Mouse (Mus musculus) neutrophil, adult 83 days (primary cell): ENCODE data around the gene Cldn13. TPM values are rescaled to one million over a fixed set of nuclear protein-coding genes. Genes with fewer than 3 reads are reported as not detected.

ENCODE experiments used
- total RNA-seq, 2 experiments: library from RNA; stranded (reverse); gene quantifications; one replicate each; pipeline ENCODE4 v1.2.4; 2023

Gene Cldn13
- total RNA-seq, result 10 to 100 TPM; 23.0 to 34.6 TPM

DNA sequence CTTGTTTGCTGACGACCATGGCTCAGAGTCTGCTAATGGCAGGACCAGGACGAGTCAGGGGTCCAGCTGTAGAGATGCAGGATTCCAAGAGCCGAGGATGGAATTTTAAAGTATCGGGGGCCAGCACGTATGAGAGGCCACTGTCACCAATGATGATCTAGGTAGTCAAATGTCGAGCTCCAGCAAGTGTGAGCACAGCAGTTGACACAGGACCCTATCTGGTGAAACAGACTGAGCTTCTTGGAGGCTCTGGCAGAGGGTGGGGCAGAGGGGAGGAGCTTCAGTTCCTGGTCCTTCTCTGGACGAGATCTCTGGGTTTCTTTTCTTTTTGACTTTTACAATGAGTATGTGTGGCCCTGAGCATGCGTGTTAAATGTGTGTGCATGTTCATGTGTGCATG, at the start of gene Cldn13:
Gene Cldn13, minus strand, starts transcription at position 216 of the 400 bp plus-strand sequence.

DNA sequence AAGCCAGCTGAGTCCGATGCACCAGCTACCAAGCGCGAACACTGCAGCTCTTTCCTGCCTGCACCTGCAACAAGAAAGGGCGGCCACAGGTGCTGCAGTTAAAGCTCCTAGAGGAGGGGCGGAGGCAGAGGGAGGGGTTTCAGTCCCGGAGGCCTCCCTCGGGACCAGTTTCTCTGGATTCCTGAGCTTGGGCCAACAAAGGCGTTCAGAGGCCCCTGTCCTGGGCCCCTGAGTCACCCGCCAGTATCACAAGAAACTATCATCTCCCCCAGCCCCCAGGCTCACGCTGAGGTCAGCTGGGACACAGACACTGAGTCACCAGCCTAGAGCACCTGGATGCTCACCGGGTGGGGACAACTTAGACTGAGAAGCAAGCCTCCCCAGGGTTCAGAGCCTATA, 31.5 kb upstream of the Cldn13 start, which contains the start of gene Cldn4:
Gene Cldn4, minus strand, starts transcription at position 78 of the 399 bp plus-strand sequence.

DNA sequence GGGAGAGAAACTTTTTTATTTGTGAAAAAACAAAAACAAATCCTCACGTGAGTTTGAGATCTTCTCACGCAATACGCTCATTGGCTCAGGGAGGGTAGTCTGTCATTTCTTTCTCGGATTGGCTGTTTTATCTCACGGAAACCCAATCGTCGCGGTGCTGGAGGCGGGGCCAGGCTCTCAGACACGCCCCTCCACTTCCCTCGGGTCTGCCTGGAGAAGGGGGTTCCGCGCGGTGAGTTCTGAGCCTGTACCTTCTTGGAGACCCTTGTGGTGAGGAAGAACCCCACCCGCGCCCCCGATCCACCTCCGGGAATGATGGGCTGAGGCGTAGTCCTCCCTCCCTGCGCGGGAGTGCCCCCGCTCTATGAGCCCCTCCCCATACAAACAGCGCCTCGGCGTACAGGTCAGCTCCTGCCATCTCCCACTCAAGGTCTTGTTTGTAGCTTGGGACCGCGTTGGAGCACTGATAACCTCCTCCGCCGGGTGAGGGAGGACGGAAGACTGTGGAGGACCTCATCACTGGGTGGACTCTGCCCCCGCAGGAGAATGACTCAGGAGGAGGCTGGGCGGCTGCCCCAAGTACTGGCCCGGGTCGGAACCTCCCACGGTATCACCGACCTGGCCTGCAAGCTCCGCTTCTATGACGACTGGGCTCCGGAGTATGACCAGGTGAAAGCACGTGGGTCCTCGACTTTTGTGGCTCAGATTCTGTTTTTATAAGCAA, 17.0 kb upstream of the Cldn13 start, which contains the start of gene Mettl27:
Gene Mettl27, plus strand, starts transcription at position 190 of the 724 bp plus-strand sequence.

DNA sequence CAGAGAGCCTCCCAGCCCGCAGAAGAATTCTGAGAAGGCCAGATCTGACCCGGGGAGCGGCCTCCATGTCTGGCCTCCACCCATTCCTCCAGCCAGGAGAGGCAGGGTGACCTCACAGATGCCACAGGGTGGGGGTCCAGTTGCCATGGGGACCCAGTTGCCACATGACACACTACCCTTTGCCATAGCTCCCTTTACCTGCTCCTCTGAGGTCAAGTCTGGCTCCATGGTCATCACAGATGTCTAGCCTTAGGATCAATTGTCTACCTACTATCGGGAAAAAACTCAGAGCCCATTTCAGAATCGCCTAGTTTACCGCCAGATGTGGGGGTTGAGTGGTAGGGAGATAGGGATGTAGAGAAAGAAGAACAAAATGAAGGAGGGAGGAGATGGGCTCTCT, 8.7 kb downstream of the Cldn13 start, which contains the start of gene Tmem270:
Gene Tmem270, minus strand, starts transcription at position 101 of the 400 bp plus-strand sequence.

Other genes with a start within 250 kb of the Cldn13 start
- 10 to 100 TPM in 1 of 2 experiments, 1 to 10 TPM in 1; 8.6 to 10.3 TPM for gene Limk1, start 226.9 kb downstream of the Cldn13 start, total RNA-seq
- gene Eln, start 168.2 kb downstream of the Cldn13 start, total RNA-seq, result not detected
- not detected for gene Tmem270, start 8.8 kb downstream of the Cldn13 start, total RNA-seq
- gene Mettl27, start 16.8 kb upstream of the Cldn13 start, total RNA-seq, result 1 to 10 TPM; 1.3 to 6.4 TPM
- gene Cldn4, start 31.4 kb upstream of the Cldn13 start, total RNA-seq, result not detected
- gene Cldn3, start 70.7 kb upstream of the Cldn13 start, total RNA-seq, result not detected
- 10 to 100 TPM; 20.8 to 24.5 TPM for gene Abhd11, start 93.6 kb upstream of the Cldn13 start, total RNA-seq
- gene Stx1a, start 108.0 kb upstream of the Cldn13 start, total RNA-seq, result under 1 TPM; 0.46 to 0.53 TPM
- 10 to 100 TPM; 12.1 to 13.1 TPM for gene Dnajc30, start 148.7 kb upstream of the Cldn13 start, total RNA-seq
- gene Bud23, start 149.4 kb upstream of the Cldn13 start, total RNA-seq, result 10 to 100 TPM; 28.8 to 29.4 TPM
- not detected for gene Vps37d, start 162.7 kb upstream of the Cldn13 start, total RNA-seq
- gene Mlxipl, start 174.4 kb upstream of the Cldn13 start, total RNA-seq, result 1 to 10 TPM; 1.1 to 1.3 TPM
- 10 to 100 TPM in 1 of 2 experiments, 1 to 10 TPM in 1; 8.3 to 10.7 TPM for gene Tbl2, start 234.1 kb upstream of the Cldn13 start, total RNA-seq